Mouse (Mus musculus) liver, embryonic 11.5 days (tissue): Measurements from ENCODE around the gene Gpr173. TPM values are rescaled to one million over a fixed set of nuclear protein-coding genes. Genes with fewer than 3 reads are reported as not detected.

Source experiments
- ATAC-seq: fragments of 200-750 bp; cut with Nextera tagmentation; replicated peaks from 2 replicates; pipeline ENCODE4 v1.8.0; 2017; ENCODE audit warnings: moderate number of reproducible peaks, mild to moderate bottlenecking, moderate TSS enrichment, moderate library complexity; ENCODE audit not compliant: low FRiP score
- DNase-seq: peaks from one replicate; pipeline ENCODE4 v3.0.0-alpha.2; 2017; ENCODE audit warnings: low spot score
- H3K27ac ChIP-seq: fragments of 300-500 bp; sonication (generic); 2 replicates; pipeline ENCODE4 v1.5.1; 2014; ENCODE audit warnings: mild to moderate bottlenecking, low read depth, low read length, control low read depth
- H3K27me3 ChIP-seq: fragments of 300-500 bp; sonication (generic); replicated peaks from 2 replicates; pipeline ENCODE4 v1.6.1; 2014; ENCODE audit warnings: low read length, mixed read lengths; ENCODE audit not compliant: control insufficient read depth, insufficient read depth
- H3K36me3 ChIP-seq: fragments of 300-500 bp; sonication (generic); 2 replicates; pipeline ENCODE4 v1.6.1; 2014; ENCODE audit warnings: mild to moderate bottlenecking, low read length, moderate library complexity, mixed read lengths; ENCODE audit not compliant: control insufficient read depth, insufficient read depth
- H3K4me1 ChIP-seq: fragments of 300-500 bp; sonication (generic); replicated peaks from 2 replicates; pipeline ENCODE4 v1.6.1; 2014; ENCODE audit warnings: low read length, mixed read lengths; ENCODE audit not compliant: control insufficient read depth, insufficient read depth
- H3K4me2 ChIP-seq: fragments of 300-500 bp; sonication (generic); 2 replicates; pipeline ENCODE4 v1.6.1; 2014; ENCODE audit warnings: mild to moderate bottlenecking, control low read depth, moderate library complexity
- H3K4me3 ChIP-seq: fragments of 300-500 bp; sonication (generic); 2 replicates; pipeline ENCODE4 v1.5.1; 2014; ENCODE audit warnings: low read depth, low read length, control low read depth
- H3K9ac ChIP-seq: fragments of 300-500 bp; sonication (generic); 2 replicates; pipeline ENCODE4 v1.6.1; 2014; ENCODE audit warnings: low read depth, low read length, control low read depth
- H3K9me3 ChIP-seq: fragments of 300-500 bp; sonication (generic); 2 replicates; pipeline ENCODE4 v1.6.1; 2016; ENCODE audit warnings: low read length, inconsistent platforms, mixed read lengths; ENCODE audit not compliant: control insufficient read depth
- WGBS: fragments of 180-500 bp; shearing (Covaris S2); extraction: QIAGEN DNeasy Blood & Tissue Kit; methylation state at CpG from one replicate; pipeline ENCODE4 v1.1.7; 2014; 5-methylcytosine and 5-hydroxymethylcytosine counted together
- polyA plus RNA-seq: library from polyadenylated mRNA; unstranded; fragments of >200 nt; fragmentation: Nextera tagmentation; extraction: Ambion mirVana; gene quantifications from 2 replicates; pipeline ENCODE4 v1.2.1, GENCODE M21; 2014

The Gpr173 gene
- 1.0 and 1.4 TPM in 2 replicates for polyA plus RNA-seq

DNA sequence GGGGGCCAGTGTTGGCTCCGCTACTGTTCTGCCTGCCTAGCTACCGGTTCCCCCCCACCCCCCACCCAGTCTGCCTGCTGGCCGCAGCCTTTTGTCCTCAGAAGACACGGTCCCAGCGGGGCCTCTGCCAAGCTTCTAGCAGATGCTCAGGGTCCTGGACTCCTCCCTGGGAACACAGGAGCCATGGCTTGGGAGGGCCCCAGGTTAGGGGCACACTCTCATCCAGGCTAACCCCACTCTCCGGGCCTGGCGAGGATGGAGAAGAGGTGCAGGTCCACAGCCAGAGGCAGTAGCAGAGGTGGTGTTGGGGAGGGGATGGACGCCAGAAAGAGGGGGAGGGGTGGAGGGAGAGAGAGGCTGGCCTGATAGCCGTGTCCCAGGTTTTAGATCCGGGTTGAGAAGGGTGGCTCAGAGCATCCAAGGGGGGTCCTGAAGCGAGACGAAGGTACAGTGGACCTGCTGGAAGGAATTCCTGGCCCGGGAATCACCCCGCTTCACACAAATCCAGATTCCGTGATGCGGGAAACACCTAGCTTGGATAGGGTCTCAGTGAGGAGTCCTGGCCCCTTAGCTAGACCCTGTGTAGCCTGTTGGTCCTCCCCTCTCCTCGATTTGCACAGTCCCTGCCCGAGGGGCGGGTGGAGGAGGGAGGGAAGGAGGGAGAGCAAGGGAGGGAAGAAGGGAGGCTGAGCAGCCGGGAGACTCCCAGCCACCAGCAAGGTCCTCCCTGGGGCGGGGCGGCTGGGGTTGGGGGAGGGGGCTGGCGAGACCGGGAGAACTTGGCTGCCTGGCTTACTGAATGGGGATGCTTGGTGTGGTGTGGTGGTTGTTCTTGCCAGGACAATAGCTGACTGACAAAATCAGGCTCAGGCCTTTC is at the start of gene Gpr173:
TSS of gene Gpr173 (minus strand) at position 308 of the 877 bp plus-strand sequence.
- Histone ChIP-seq H3K4me2 (peak within 1 kb of the TSS; percentile 48), H3K27me3 (peaks cover 30% of the 10 kb centered on the region), H3K9ac (peak within 1 kb of the TSS; percentile 30; the same call in 1 of the 2 replicates), H3K27ac (no peak within 1 kb of the TSS), H3K4me3 (peak within 1 kb of the TSS; percentile 41), H3K4me1 (no peaks in the 10 kb centered on the region), H3K36me3 (no peaks in the 10 kb centered on the region), H3K9me3 (no peaks in the 10 kb centered on the region)
- peak; percentile 44 for DNase-seq
- WGBS: 10% methylated on average over 21 of the region's 24 CpGs
- ATAC-seq: peak; percentile 57

DNA sequence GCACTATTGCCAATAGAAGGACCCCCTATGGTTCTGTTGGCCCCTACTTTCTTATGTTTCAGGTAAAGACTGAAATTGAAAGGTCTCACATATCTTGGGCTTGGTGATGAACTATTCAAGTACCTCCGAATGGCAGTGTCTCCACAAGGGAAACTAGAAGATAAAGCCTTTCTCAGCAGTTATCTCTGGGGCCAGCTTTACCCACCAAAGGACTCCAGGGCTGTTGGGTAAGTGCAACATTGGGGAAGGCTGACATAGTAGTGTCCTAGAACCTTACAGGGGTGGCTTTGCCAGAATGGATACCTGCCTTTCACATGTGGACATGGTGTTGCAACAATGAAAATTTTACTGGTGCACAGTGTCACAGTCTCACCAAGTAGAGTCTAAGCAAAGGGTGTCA is 34.7 kb upstream of the Gpr173 start:
- Histone ChIP-seq H3K4me2 (no peak overlapping the region), H3K4me1 (no peaks in the 10 kb centered on the region), H3K27me3 (peaks cover 17% of the 10 kb centered on the region), H3K27ac (no peak overlapping the region), H3K4me3 (no peak overlapping the region), H3K9ac (no peak overlapping the region), H3K36me3 (no peaks in the 10 kb centered on the region), H3K9me3 (no peaks in the 10 kb centered on the region)
- ATAC-seq: peak; percentile 70
- WGBS: 43% methylated on average over 1 of the region's 1 CpGs
- no peak for DNase-seq

DNA sequence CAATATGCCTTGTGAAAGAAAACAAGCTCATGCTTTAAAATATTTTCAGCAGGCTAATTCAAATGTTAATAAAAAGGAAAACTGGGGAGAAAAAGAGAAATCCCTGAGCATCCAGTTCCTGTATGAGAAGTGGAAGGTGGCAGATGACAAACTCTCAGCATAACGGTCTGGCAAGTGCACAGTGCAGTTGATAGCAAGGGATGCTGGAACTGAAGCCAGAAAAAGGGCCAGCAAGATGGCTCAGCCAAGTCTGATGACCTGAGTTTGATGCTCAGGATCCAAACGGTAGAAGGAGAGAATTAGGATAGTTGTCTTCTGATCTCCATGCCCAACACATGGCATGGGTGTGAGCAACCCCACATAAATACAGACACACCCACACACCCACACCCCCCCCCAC is 31.6 kb upstream of the Gpr173 start:
- 59% methylated on average over 2 of the region's 2 CpGs for WGBS
- Histone ChIP-seq H3K9me3 (no peaks in the 10 kb centered on the region), H3K4me3 (no peak overlapping the region), H3K4me1 (no peaks in the 10 kb centered on the region), H3K9ac (no peak overlapping the region), H3K27ac (no peak overlapping the region), H3K27me3 (peaks cover 15% of the 10 kb centered on the region), H3K4me2 (no peak overlapping the region), H3K36me3 (no peaks in the 10 kb centered on the region)
- DNase-seq (no peak), ATAC-seq (no peak)

DNA sequence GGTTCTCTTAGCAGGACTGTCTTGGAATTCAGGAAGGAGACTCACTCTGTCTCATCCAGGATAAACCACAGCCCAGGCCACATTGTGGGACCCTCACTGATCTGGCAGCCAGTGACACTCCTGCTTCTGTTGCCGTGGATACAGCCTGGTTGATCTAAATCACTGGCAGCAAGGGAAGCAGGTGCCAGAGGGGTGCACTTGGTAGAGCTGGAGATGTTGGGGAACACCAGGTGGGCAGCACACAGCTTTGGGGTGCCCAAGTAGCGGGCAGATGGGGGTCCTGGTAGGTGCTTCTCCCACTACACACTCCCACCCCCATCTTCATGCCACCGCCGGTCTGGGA is 479 bp downstream of the Gpr173 start:
- DNase-seq (no peak), ATAC-seq (no peak)
- Histone ChIP-seq H3K9me3 (no peaks in the 10 kb centered on the region), H3K27ac (no peak overlapping the region), H3K4me1 (no peaks in the 10 kb centered on the region), H3K27me3 (peaks cover 30% of the 10 kb centered on the region), H3K36me3 (no peaks in the 10 kb centered on the region), H3K4me2 (peak overlapping the region; percentile 48), H3K9ac (no peak overlapping the region; the same call in 1 of the 2 replicates), H3K4me3 (peak overlapping the region; percentile 41)
- 11% methylated on average over 4 of the region's 4 CpGs for WGBS

DNA sequence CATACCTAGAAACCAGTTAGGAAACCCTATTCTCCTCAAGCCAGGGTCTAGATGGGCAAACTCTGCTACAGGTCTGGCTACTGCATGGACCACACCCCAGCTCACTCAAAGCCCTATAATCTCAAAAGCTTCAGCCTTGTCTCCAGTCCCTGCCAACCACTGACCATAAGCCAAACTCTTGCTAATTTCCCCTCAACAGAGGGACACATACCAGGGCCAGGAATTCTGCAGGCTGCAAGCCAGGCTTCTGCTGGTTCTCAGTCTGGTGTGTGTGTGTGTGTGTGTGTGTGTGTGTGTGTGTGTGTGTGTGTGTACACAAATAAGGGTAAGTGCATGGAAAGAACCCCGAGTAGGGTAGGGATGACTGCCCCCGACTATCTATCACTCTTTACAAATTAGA is 2.1 kb downstream of the Gpr173 start:
- peaks cover 30% of the 10 kb centered on the region for H3K27me3 ChIP-seq
- ATAC-seq: no peak
- 73% methylated on average over 2 of the region's 2 CpGs for WGBS

DNA sequence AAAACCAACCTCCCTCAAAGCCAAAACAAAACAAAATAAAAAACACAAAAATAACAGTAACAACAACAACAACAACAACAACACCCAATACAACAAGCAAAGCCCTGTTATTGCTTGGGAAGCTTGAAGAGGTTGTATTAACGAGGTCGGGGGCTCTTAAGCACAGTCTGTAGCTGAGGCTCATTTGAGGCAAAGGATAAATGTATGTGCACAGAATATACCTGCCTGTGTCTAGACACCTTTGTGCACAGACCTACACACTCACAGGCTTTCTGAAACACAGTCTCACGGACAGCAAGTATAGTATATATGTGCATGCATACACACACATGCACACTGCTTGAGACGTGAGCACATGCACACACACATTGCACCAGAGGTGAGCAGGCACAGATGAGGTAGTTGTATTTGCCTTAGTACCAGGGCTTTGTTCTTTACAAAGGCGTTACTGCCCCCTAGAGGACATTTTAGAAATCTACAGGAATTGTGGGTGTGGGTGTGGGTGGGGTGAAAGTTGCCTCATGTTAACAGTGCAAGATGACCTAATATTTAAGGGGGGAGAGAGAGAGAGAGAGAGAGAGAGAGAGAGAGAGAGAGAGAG is 15.9 kb downstream of the Gpr173 start:
- no peaks in the 10 kb centered on the region for H3K9me3 ChIP-seq
- H3K4me3 ChIP-seq: no peak overlapping the region
- no peak overlapping the region for H3K9ac ChIP-seq
- ATAC-seq (peak; percentile 70), DNase-seq (no peak)
- H3K36me3 ChIP-seq: no peaks in the 10 kb centered on the region
- WGBS: 17% methylated on average over 5 of the region's 5 CpGs
- H3K27ac ChIP-seq: no peak overlapping the region
- peaks cover 6% of the 10 kb centered on the region for H3K27me3 ChIP-seq
- H3K4me2 ChIP-seq: no peak overlapping the region
- no peaks in the 10 kb centered on the region for H3K4me1 ChIP-seq

More for the DNA sequence above, 2.1 kb downstream of the Gpr173 start:
- H3K4me2 ChIP-seq: no peak overlapping the region
- H3K4me3 ChIP-seq: no peak overlapping the region
- no peaks in the 10 kb centered on the region for H3K9me3 ChIP-seq
- H3K9ac ChIP-seq: no peak overlapping the region
- no peak overlapping the region for H3K27ac ChIP-seq
- DNase-seq: no peak
- H3K4me1 ChIP-seq: no peaks in the 10 kb centered on the region
- no peaks in the 10 kb centered on the region for H3K36me3 ChIP-seq

DNA sequence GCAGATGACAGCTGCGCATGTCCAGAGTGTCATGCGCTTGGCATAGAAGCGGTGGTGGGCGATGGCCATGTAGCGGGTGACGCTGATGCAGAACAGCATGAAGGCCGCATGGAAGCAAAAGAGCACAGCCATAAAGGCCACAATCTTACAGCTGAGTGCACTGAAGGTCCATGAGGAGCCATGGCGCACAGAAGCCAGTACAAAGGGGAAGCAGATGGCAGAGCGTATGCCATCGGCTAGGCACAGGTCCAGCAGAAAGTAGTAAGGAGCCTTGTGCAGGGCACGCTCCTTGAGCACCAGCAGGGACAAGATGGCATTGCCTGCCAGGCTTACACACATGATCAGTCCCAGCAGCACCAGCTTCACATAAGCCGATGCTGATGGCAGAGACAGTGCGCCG is 21.5 kb downstream of the Gpr173 start:
- ATAC-seq: no peak
- DNase-seq: no peak
- H3K9me3 ChIP-seq: no peaks in the 10 kb centered on the region
- 94% methylated on average over 14 of the region's 14 CpGs for WGBS
- no peak overlapping the region for H3K27ac ChIP-seq
- H3K4me1 ChIP-seq: no peaks in the 10 kb centered on the region
- no peak overlapping the region for H3K4me3 ChIP-seq
- peaks cover 43% of the 10 kb centered on the region for H3K27me3 ChIP-seq
- no peaks in the 10 kb centered on the region for H3K36me3 ChIP-seq
- H3K4me2 ChIP-seq: no peak overlapping the region
- no peak overlapping the region for H3K9ac ChIP-seq

DNA sequence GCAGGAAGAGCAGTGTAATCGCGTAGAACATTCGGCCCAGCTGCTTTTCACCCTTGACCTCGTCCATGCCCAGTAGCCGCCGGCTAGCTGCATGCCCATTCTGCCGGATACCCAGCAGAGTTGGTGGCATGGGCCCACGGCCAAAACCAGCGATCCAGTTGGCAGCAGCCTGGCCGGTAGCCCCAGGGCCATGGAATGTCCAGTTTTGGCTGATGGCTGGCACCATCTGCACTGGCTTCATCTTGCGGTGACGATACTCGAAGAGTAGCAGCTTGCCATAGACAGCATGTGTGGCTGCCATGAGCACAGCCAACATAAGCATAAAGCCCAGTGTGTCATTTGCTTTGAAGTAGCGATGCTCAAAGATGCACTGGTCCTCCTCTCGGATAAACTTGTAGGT is 21.9 kb downstream of the Gpr173 start:
- Histone ChIP-seq H3K27me3 (peaks cover 48% of the 10 kb centered on the region), H3K4me2 (no peak overlapping the region)

More for the DNA sequence above, 21.9 kb downstream of the Gpr173 start:
- H3K4me1 ChIP-seq: no peaks in the 10 kb centered on the region
- H3K4me3 ChIP-seq: no peak overlapping the region
- H3K27ac ChIP-seq: no peak overlapping the region
- no peaks in the 10 kb centered on the region for H3K9me3 ChIP-seq
- H3K9ac ChIP-seq: no peak overlapping the region
- 89% methylated on average over 15 of the region's 15 CpGs for WGBS
- no peaks in the 10 kb centered on the region for H3K36me3 ChIP-seq
- DNase-seq (no peak), ATAC-seq (no peak)
